Comparison of ENCODE assay signal across 26 mouse cellular contexts in the genomic region with DNA sequence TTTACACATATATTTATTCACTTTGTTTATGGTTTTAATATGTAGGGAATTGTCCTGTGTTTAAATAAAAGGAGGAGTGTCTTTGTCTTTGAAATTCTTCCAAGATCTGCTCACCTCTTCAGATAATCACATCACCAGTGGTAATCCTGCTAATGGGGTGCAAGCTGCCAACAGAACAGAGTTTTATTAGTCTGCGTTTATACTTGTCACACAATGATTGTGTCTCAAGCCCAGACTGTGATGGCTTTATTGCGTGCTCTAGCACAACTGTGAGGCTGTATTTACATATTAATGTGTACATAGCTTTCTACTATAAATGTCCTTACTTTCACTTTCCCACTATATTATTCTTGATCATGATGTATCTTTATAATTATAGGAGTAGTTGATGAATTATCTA.
A peak's percentile ranks its signal among the peaks of the same experiment; 100 is the strongest.
DNase-seq lines count a peak whose midpoint lies in the region; ATAC-seq and TF ChIP-seq lines count a peak whose summit lies in the region.
"Had no signal": no experiment of that assay in that cellular context is flagged by ENCODE, and none has a peak within 500 bp of the region (broad histone marks: within the 10 kb centered on the region; RNA-seq: fewer than 3 reads in every experiment).

No protein-coding gene starts in this region.

- ATAC-seq in forebrain, embryonic 13.5 days = peak; percentile 38; the same call in 1 of the 2 replicates
- no peak for ATAC-seq in forebrain, embryonic 12.5 days (ENCODE audit: low FRiP score)
- ATAC-seq in forebrain, embryonic 16.5 days = 0 out of 2 replicates have a peak, but pooled peaks have one; percentile 54
- no peak for ATAC-seq in forebrain, postnatal 0 days
- ATAC-seq: activated CD4-positive, CD25-positive, alpha-beta regulatory T cell, adult 4 months; CD4-positive, CD25-positive, alpha-beta regulatory T cell, adult 4 months; Patski had no signal

- no peak overlapping the region for H3K27ac ChIP-seq in forebrain, embryonic 13.5 days
- no peak overlapping the region for H3K27ac ChIP-seq in forebrain, embryonic 12.5 days
- H3K27ac ChIP-seq in forebrain, embryonic 16.5 days (ENCODE audit: low read length) = no peak overlapping the region
- no peak overlapping the region for H3K27ac ChIP-seq in forebrain, postnatal 0 days (ENCODE audit: low read depth, low read length)
- H3K27ac ChIP-seq: embryonic facial prominence, embryonic 13.5 days; embryonic facial prominence, embryonic 15.5 days had no signal

- H3K36me3 ChIP-seq in forebrain, embryonic 13.5 days (ENCODE audit: poor library complexity, severe bottlenecking) = no peaks in the 10 kb centered on the region
- no peaks in the 10 kb centered on the region for H3K36me3 ChIP-seq in forebrain, embryonic 12.5 days (replicated peaks)
- no peaks in the 10 kb centered on the region for H3K36me3 ChIP-seq in forebrain, embryonic 16.5 days (ENCODE audit: control insufficient read depth, insufficient read depth)
- H3K36me3 ChIP-seq in forebrain, postnatal 0 days (ENCODE audit: insufficient read depth) = no peaks in the 10 kb centered on the region
- H3K36me3 ChIP-seq: embryonic facial prominence, embryonic 13.5 days; embryonic facial prominence, embryonic 15.5 days; G1E had no signal

- H3K4me1 ChIP-seq in forebrain, embryonic 13.5 days = 0 out of 2 replicates have a peak, but pooled peaks cover 5% of the 10 kb centered on the region
- 0 out of 2 replicates have a peak, but pooled peaks cover 2% of the 10 kb centered on the region for H3K4me1 ChIP-seq in forebrain, embryonic 12.5 days
- no peaks in the 10 kb centered on the region for H3K4me1 ChIP-seq in forebrain, embryonic 16.5 days (replicated peaks; ENCODE audit: control insufficient read depth, insufficient read depth, low read length)
- H3K4me1 ChIP-seq in forebrain, postnatal 0 days (ENCODE audit: insufficient read depth) = no peaks in the 10 kb centered on the region
- H3K4me1 ChIP-seq: embryonic facial prominence, embryonic 13.5 days; embryonic facial prominence, embryonic 15.5 days had no signal

- H3K9ac ChIP-seq in forebrain, embryonic 13.5 days = no peak overlapping the region
- H3K9ac ChIP-seq in forebrain, embryonic 12.5 days = no peak overlapping the region
- H3K9ac ChIP-seq in forebrain, embryonic 16.5 days (replicated peaks; ENCODE audit: low read depth, low read length) = no peak overlapping the region
- no peak overlapping the region for H3K9ac ChIP-seq in forebrain, postnatal 0 days
- H3K9ac ChIP-seq: embryonic facial prominence, embryonic 13.5 days; embryonic facial prominence, embryonic 15.5 days had no signal

- H3K4me2 ChIP-seq in forebrain, embryonic 13.5 days = no peak overlapping the region
- H3K4me2 ChIP-seq in forebrain, embryonic 12.5 days = no peak overlapping the region
- no peak overlapping the region for H3K4me2 ChIP-seq in forebrain, embryonic 16.5 days (ENCODE audit: low read length)
- H3K4me2 ChIP-seq in forebrain, postnatal 0 days (ENCODE audit: low read depth) = no peak overlapping the region
- H3K4me2 ChIP-seq: embryonic facial prominence, embryonic 13.5 days; embryonic facial prominence, embryonic 15.5 days had no signal

- no peak for TF ChIP-seq CTCF in forebrain, postnatal 0 days (IDR thresholded peaks at IDR 0.05; ENCODE audit: low read depth)
- TF ChIP-seq CTCF in brain, embryonic 14.5 days (IDR thresholded peaks at IDR 0.05; ENCODE audit: borderline replicate concordance, extremely low read depth, insufficient read depth, insufficient read length) = no peak

- H3K4me3 ChIP-seq in forebrain, embryonic 13.5 days = no peak overlapping the region
- no peak overlapping the region for H3K4me3 ChIP-seq in forebrain, embryonic 12.5 days (replicated peaks)
- H3K4me3 ChIP-seq in forebrain, embryonic 16.5 days (replicated peaks; ENCODE audit: low read length) = no peak overlapping the region
- no peak overlapping the region for H3K4me3 ChIP-seq in forebrain, postnatal 0 days (ENCODE audit: low read depth, low read length)
- H3K4me3 ChIP-seq: embryonic facial prominence, embryonic 13.5 days; embryonic facial prominence, embryonic 15.5 days; erythroblast, embryonic 14.5 days had no signal

- WGBS in forebrain, embryonic 13.5 days = 18% methylated on average over 2 of the region's 2 CpGs
- 29% methylated on average over 2 of the region's 2 CpGs for WGBS in forebrain, embryonic 12.5 days
- 8% methylated on average over 2 of the region's 2 CpGs for WGBS in forebrain, embryonic 16.5 days
- 18% methylated on average over 2 of the region's 2 CpGs for WGBS in forebrain, postnatal 0 days

- H3K27me3 ChIP-seq in forebrain, embryonic 13.5 days = no peaks in the 10 kb centered on the region
- H3K27me3 ChIP-seq in forebrain, embryonic 12.5 days = no peaks in the 10 kb centered on the region
- no peaks in the 10 kb centered on the region for H3K27me3 ChIP-seq in forebrain, embryonic 16.5 days (replicated peaks; ENCODE audit: control insufficient read depth, insufficient read depth, low read length)
- no peaks in the 10 kb centered on the region for H3K27me3 ChIP-seq in forebrain, postnatal 0 days (ENCODE audit: insufficient read depth, low read length)
- H3K27me3 ChIP-seq: CH12.LX; embryonic facial prominence, embryonic 13.5 days; embryonic facial prominence, embryonic 15.5 days had no signal

- no peak for TF ChIP-seq POLR2A in brain, embryonic 14.5 days (IDR thresholded peaks at IDR 0.05; ENCODE audit: borderline replicate concordance, extremely low read depth, insufficient read depth, insufficient read length, poor library complexity, severe bottlenecking)

- H3K9me3 ChIP-seq in forebrain, embryonic 13.5 days (replicated peaks) = no peaks in the 10 kb centered on the region
- H3K9me3 ChIP-seq in forebrain, embryonic 12.5 days = no peaks in the 10 kb centered on the region
- no peaks in the 10 kb centered on the region for H3K9me3 ChIP-seq in forebrain, embryonic 16.5 days (ENCODE audit: control insufficient read depth, low read length)
- no peaks in the 10 kb centered on the region for H3K9me3 ChIP-seq in forebrain, postnatal 0 days (ENCODE audit: low read length)
- H3K9me3 ChIP-seq: embryonic facial prominence, embryonic 13.5 days; embryonic facial prominence, embryonic 15.5 days had no signal

- DNase-seq in forebrain, postnatal 0 days = no peak
- peak; percentile 81 for DNase-seq in brain, embryonic 14.5 days (ENCODE audit: low read depth)
- DNase-seq in gonadal fat pad, adult 2 months (ENCODE audit: low read depth) = peak; percentile 75
- DNase-seq in gastrocnemius, postnatal 25 days = no peak
- DNase-seq: adrenal gland, adult 8-10 months; adrenal gland, postnatal 14 days; adrenal gland, postnatal 36 days; B cell, adult 2 months; cerebellum, adult 11 months; cerebellum, adult 18-20 months; cerebellum, adult 8-10 months; cerebellum, adult 9-11 months; cerebellum, postnatal 14 days; cerebellum, postnatal 36 days; embryo, embryonic 11 days had no signal

Comparison
In these comparisons a context has a peak if more than half of its experiments do, and no peak if none do; other contexts are left out.
1. ATAC-seq: peak in forebrain, embryonic 13.5 days (single experiment) and forebrain, embryonic 16.5 days (single experiment); none in forebrain, embryonic 12.5 days (single experiment) and forebrain, postnatal 0 days (single experiment).
2. DNase-seq: peak in brain, embryonic 14.5 days (single experiment) and gonadal fat pad, adult 2 months (single experiment); none in forebrain, postnatal 0 days (single experiment) and gastrocnemius, postnatal 25 days (single experiment).